Mouse (Mus musculus) cerebellum, adult 11 months (tissue): ENCODE results near the gene Tmie.
"Not testable (repeated sequence)": the region's sequence is repeated elsewhere in the genome, so short reads cannot be mapped to it uniquely, and the experiment has no call there.

Experiments used
- DNase-seq: peaks from one replicate; pipeline ENCODE4 v3.0.0; 2022

The Tmie gene

DNA sequence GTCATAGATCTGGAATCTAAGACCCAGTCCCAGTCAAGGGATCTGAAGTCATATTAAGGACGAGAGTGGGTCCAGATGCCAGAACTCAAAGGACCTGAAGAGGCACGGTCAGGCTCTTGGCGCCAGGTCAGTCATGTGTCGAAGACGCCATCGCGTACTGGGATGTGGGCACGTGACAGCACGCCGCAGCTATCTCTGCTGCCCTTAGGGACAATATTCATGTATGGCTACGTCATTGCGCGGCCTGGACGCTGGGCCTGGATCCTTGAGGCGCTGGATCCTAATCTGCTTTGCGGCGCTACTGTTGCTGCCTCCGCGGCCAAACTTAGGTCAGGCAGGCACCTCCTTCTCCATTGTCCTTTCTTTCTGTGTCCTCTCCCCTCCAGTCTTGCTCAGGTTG lies 45.5 kb downstream of the Tmie start, which contains the start of gene Prss45:
Prss45 (plus strand) TSS at position 178 of the 400 bp plus-strand sequence.
- no peak for DNase-seq

DNA sequence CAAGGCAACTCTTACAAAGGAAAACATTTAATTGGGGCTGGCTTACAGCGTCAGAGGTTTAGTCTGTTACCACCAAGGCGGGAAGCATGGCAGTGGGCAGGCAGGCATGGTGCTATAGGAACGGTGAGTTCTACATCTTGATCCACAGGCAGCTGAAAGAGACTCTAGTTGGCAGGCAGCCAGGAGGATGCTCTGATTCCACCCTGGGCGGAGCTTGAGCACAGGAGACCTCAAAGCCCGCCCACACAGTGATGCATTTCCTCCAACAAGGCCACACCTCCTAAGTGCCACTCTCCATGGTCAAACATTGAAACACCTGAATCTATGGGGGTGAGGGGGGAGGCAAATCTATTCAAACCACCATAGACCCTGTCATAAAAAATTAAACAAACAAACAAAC lies 46.9 kb downstream of the Tmie start:
- no peak for DNase-seq

DNA sequence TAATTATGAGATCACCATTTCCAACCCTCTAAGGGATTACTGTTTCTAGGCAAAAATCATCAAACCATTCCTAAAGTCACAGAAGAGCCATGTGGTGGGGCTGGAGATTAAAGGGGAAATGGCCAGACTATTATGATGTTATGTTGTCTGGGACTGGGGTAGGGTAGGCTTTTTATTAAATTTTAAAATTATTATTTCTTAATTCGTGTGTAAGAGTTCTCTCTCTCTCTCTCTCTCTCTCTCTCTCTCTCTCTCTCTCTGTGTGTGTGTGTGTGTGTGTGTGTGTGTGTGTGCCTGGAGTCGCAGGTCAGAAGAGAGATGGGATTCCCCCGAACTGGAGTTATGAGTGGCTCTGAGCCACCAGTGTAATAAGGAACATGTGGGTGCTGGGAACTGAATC lies 53.5 kb downstream of the Tmie start, which contains the start of gene Prss43:
Prss43 (plus strand) TSS at position 301 of the 400 bp plus-strand sequence.
- no peak for DNase-seq

DNA sequence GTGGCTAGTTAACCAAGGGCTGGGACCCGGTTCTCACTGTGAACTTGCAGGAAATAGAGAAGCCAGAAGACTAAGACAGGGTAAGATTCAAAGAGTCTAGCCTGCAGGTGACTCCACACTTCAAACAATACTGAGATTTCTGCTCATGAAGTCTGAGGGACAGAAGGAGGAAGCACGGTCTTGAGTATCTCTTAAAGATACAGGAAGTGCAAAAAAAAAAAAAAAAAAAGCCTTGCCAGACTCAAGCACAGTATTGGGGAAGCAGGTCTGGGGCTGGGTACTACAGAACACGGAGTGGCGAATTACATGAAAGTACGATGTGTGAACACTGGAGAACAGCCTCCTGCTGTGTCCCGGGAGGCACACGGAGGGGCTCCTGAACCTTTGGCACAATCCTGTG lies 54.1 kb downstream of the Tmie start:
- no peak for DNase-seq

DNA sequence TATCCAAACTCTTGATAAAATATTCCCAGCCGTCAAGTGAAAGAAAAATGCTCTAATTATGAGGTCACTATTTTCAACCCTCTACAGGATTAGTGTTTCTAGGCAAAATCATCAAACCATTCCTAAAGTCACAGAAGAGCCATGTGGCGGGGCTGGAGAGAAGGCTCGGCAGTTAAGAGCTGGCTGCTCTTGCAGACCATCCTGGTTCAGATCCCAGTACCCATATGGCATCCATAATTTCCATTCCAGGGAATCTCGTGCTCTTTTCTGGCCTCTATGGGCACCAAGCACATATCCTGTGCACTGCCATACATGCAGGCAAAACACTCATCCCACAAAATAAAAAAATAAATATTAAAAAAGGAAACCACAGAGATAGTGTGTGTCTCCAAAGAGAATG lies 54.5 kb downstream of the Tmie start:
- no peak for DNase-seq

DNA sequence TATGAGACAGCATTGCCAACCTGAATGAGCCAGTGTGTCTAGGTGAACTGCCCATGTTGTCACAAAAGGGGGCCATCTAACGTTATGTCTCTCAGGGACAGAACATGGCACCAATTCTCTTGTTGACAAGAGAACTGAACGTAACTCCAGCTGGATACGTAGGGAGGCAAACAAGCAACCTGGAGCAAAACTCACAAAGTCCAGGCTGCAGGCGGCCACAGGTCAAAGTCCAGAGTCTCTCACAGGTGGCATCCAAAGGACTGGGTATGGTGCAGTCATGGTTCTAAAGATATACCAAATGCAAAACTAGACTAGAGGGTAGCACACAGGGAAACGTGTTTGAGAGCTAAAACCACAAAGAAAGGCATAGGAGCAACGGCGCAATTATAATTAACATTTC lies 58.5 kb downstream of the Tmie start:
- DNase-seq: no peak

DNA sequence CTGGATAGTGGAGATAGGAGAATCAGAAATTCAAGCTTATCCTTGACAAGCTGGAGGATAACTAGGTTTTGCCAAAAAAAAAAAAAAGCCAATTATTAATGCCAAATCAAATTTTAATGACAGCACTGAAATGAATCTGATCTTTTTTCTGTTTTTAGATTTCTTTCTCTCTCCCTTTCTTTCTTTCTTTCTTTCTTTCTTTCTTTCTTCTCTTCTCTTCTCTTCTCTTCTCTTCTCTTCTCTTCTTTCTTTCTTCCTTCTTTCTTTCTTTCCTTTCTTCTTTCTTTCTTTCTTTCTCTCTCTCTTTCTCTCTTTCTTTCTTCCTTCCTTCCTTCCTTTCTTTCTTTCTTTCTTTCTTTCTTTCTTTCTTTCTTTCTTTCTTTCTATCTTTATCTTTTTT lies 59.4 kb downstream of the Tmie start:
- not testable (repeated sequence) for DNase-seq
